Mouse (Mus musculus) C2C12 (cell line): ENCODE data around the gene Myof. TPM values are rescaled to one million over a fixed set of nuclear protein-coding genes. Genes with fewer than 3 reads are reported as not detected.

Source experiments
- H3K27me3 ChIP-seq: one replicate; pipeline ENCODE4 v1.6.1; 2011; ENCODE audit not compliant: control insufficient read depth, insufficient read depth, insufficient read length
- H3K36me3 ChIP-seq: one replicate; pipeline ENCODE4 v1.6.1; 2011; ENCODE audit not compliant: control insufficient read depth, insufficient read depth
- H3K4me3 ChIP-seq: one replicate; pipeline ENCODE4 v1.5.1; 2011; ENCODE audit warnings: mild to moderate bottlenecking, control low read depth; ENCODE audit not compliant: poor library complexity, insufficient read depth, severe bottlenecking
- H3K79me2 ChIP-seq: one replicate; pipeline ENCODE4 v1.6.1; 2011; ENCODE audit not compliant: control insufficient read depth, insufficient read depth
- H3K79me3 ChIP-seq: one replicate; pipeline ENCODE4 v1.6.1; 2011; ENCODE audit warnings: low read depth, control low read depth
- H3ac ChIP-seq: one replicate; pipeline ENCODE3; 2011; ENCODE audit warnings: low read depth; ENCODE audit not compliant: control insufficient read depth, insufficient read length
- CEBPB ChIP-seq: IDR thresholded peaks from one replicate; pipeline ENCODE4 v1.6.1; 2011; ENCODE audit warnings: low read depth, mild to moderate bottlenecking, control low read depth, moderate library complexity
- CTCF ChIP-seq: IDR thresholded peaks from one replicate; pipeline ENCODE4 v1.5.1; 2011; ENCODE audit not compliant: control insufficient read depth, insufficient read depth, insufficient read length
- FOSL1 ChIP-seq: IDR thresholded peaks from one replicate; pipeline ENCODE4 v1.8.0; 2011; ENCODE audit warnings: mild to moderate bottlenecking, low read length; ENCODE audit not compliant: poor library complexity, insufficient read depth, severe bottlenecking
- MAX ChIP-seq: IDR thresholded peaks from one replicate; pipeline ENCODE4 v1.6.1; 2011; ENCODE audit warnings: mild to moderate bottlenecking, control low read depth
- MYOD1 ChIP-seq: IDR thresholded peaks from one replicate; pipeline ENCODE4 v1.6.1; 2011; ENCODE audit warnings: low read depth; ENCODE audit not compliant: control insufficient read depth, insufficient read length
- MYOG ChIP-seq: IDR thresholded peaks from one replicate; pipeline ENCODE4 v1.6.1; 2011; ENCODE audit not compliant: control insufficient read depth, insufficient read length; ENCODE audit errors: extremely low read depth
- USF1 ChIP-seq: IDR thresholded peaks from one replicate; pipeline ENCODE4 v1.6.1; 2011; ENCODE audit warnings: low read depth, mild to moderate bottlenecking, control low read depth, moderate library complexity
- polyA plus RNA-seq: library from polyadenylated mRNA; unstranded; fragments of >200 nt; fragmentation: generic; extraction: Trizol; gene quantifications from one replicate; pipeline ENCODE4 v1.2.1, GENCODE M21; 2012; ENCODE audit warnings: missing spikeins

Gene Myof
- polyA plus RNA-seq, 1 experiment, result 125 TPM

- Histone ChIP-seq H3K27me3 (no peaks in the 10 kb centered on the region), H3K79me3 (peaks cover 57% of the 10 kb centered on the region), H3K4me3 (no peak overlapping the region), H3K36me3 (peaks cover 45% of the 10 kb centered on the region), H3ac (no peak overlapping the region), H3K79me2 (peaks cover 95% of the 10 kb centered on the region)
- TF ChIP-seq MAX, result no peak
- TF ChIP-seq CTCF, result no peak
- no peak for TF ChIP-seq MYOG
- TF ChIP-seq MYOD1, result no peak
- TF ChIP-seq FOSL1, result no peak
- TF ChIP-seq CEBPB, result no peak
- TF ChIP-seq USF1, result no peak
These were observed 39.5 kb downstream of the Myof start for GRCm38 (mm10) chr19:38003671-38004521.

- Histone ChIP-seq H3K4me3 (no peak overlapping the region), H3K79me2 (peaks cover 92% of the 10 kb centered on the region), H3K36me3 (peaks cover 46% of the 10 kb centered on the region), H3K79me3 (peaks cover 52% of the 10 kb centered on the region), H3ac (no peak overlapping the region), H3K27me3 (no peaks in the 10 kb centered on the region)
- TF ChIP-seq MYOG (no peak), CTCF (no peak), MYOD1 (no peak), USF1 (no peak), MAX (no peak), CEBPB (no peak), FOSL1 (no peak)
These were observed 40.6 kb downstream of the Myof start for GRCm38 (mm10) chr19:38002816-38003215.

- Histone ChIP-seq H3K27me3 (no peaks in the 10 kb centered on the region), H3K79me3 (peaks cover 41% of the 10 kb centered on the region), H3ac (no peak overlapping the region), H3K4me3 (no peak overlapping the region), H3K79me2 (peaks cover 78% of the 10 kb centered on the region), H3K36me3 (peaks cover 48% of the 10 kb centered on the region)
- no peak for TF ChIP-seq MYOD1
- no peak for TF ChIP-seq FOSL1
- TF ChIP-seq MYOG, result no peak
- TF ChIP-seq MAX, result no peak
- TF ChIP-seq CEBPB, result no peak
- no peak for TF ChIP-seq CTCF
- no peak for TF ChIP-seq USF1
These were observed 42.4 kb downstream of the Myof start for GRCm38 (mm10) chr19:38000990-38001389.

- Histone ChIP-seq H3K27me3 (no peaks in the 10 kb centered on the region), H3K4me3 (no peak overlapping the region), H3ac (no peak overlapping the region), H3K79me2 (peaks cover 70% of the 10 kb centered on the region), H3K79me3 (peaks cover 33% of the 10 kb centered on the region), H3K36me3 (peaks cover 58% of the 10 kb centered on the region)
- TF ChIP-seq MYOD1, result no peak
- TF ChIP-seq USF1, result no peak
- TF ChIP-seq MYOG, result no peak
- TF ChIP-seq CTCF, result no peak
- no peak for TF ChIP-seq CEBPB
- TF ChIP-seq MAX, result no peak
- no peak for TF ChIP-seq FOSL1
These were observed 43.4 kb downstream of the Myof start for GRCm38 (mm10) chr19:37999941-38000340.

- Histone ChIP-seq H3ac (no peak overlapping the region), H3K4me3 (no peak overlapping the region), H3K36me3 (peaks cover 97% of the 10 kb centered on the region), H3K79me3 (peaks cover 11% of the 10 kb centered on the region), H3K27me3 (no peaks in the 10 kb centered on the region), H3K79me2 (peaks cover 26% of the 10 kb centered on the region)
- TF ChIP-seq MAX, result no peak
- TF ChIP-seq USF1, result no peak
- no peak for TF ChIP-seq MYOD1
- no peak for TF ChIP-seq CTCF
- TF ChIP-seq MYOG, result no peak
- TF ChIP-seq FOSL1, result no peak
- no peak for TF ChIP-seq CEBPB
These were observed 49.1 kb downstream of the Myof start for GRCm38 (mm10) chr19:37994301-37994700.

GRCm38 (mm10) chr19:37992184-37992554 is 51.2 kb downstream of the Myof start:
- Histone ChIP-seq H3K36me3 (peaks cover 97% of the 10 kb centered on the region), H3K27me3 (no peaks in the 10 kb centered on the region), H3K79me3 (peaks cover 5% of the 10 kb centered on the region), H3ac (no peak overlapping the region), H3K4me3 (no peak overlapping the region), H3K79me2 (peaks cover 26% of the 10 kb centered on the region)
- TF ChIP-seq MYOD1, result no peak
- no peak for TF ChIP-seq MAX
- no peak for TF ChIP-seq USF1
- TF ChIP-seq FOSL1, result no peak
- TF ChIP-seq CEBPB, result no peak
- no peak for TF ChIP-seq MYOG
